28 mouse cellular contexts compared by ENCODE assay signal in genomic region chr19:27366113-27366746, GRCm38 (mm10). TPM values are rescaled to one million over a fixed set of nuclear protein-coding genes. Genes with fewer than 3 reads are reported as not detected.
"Had no signal": no experiment of that assay in that cellular context is flagged by ENCODE, and none has a peak within 500 bp of the region (broad histone marks: within the 10 kb centered on the region; RNA-seq: fewer than 3 reads in every experiment).

No protein-coding gene starts in this region.

- H3K9ac ChIP-seq: kidney, embryonic 15.5 days; limb, embryonic 12.5 days; liver, embryonic 12.5 days; liver, embryonic 15.5 days; lung, embryonic 15.5 days; neural tube, embryonic 12.5 days; neural tube, embryonic 15.5 days had no signal

- DNase-seq: kidney, adult 18-20 months; kidney, postnatal 10 days; kidney, postnatal 36 days; layer of hippocampus, postnatal 36 days; liver; lung, adult 18-20 months; lung, postnatal 10 days; lung, postnatal 36 days; right cerebral cortex, adult 18-20 months; right cerebral cortex, postnatal 14 days; right cerebral cortex, postnatal 4 days; thymus, adult 2 months; thymus, postnatal 14 days; thymus, postnatal 4 days had no signal

- H3K27me3 ChIP-seq: kidney, embryonic 15.5 days; limb, embryonic 12.5 days; liver, embryonic 12.5 days; liver, embryonic 15.5 days; lung, embryonic 15.5 days; neural tube, embryonic 12.5 days; neural tube, embryonic 15.5 days had no signal

- H3K9me3 ChIP-seq: kidney, embryonic 15.5 days; limb, embryonic 12.5 days; liver, embryonic 12.5 days; liver, embryonic 15.5 days; lung, embryonic 15.5 days; neural tube, embryonic 12.5 days; neural tube, embryonic 15.5 days had no signal

- H3K4me3 ChIP-seq: kidney, embryonic 15.5 days; left cerebral cortex, adult 2 months; limb, embryonic 12.5 days; liver, embryonic 12.5 days; liver, embryonic 15.5 days; lung, embryonic 15.5 days; megakaryocyte, embryonic 14.5 days; neural tube, embryonic 12.5 days; neural tube, embryonic 15.5 days had no signal

- H3K4me1 ChIP-seq: liver, embryonic 12.5 days; liver, embryonic 15.5 days had no signal

- ATAC-seq: intestine, embryonic 16.5 days; liver, embryonic 12.5 days had no signal

- H3K27ac ChIP-seq: kidney, embryonic 15.5 days; left cerebral cortex, adult 2 months; limb, embryonic 12.5 days; liver, embryonic 12.5 days; liver, embryonic 15.5 days; lung, embryonic 15.5 days; neural tube, embryonic 12.5 days; neural tube, embryonic 15.5 days; stomach, postnatal 0 days had no signal

- H3K36me3 ChIP-seq: kidney, embryonic 15.5 days; limb, embryonic 12.5 days; liver, embryonic 12.5 days; liver, embryonic 15.5 days; lung, embryonic 15.5 days; neural tube, embryonic 12.5 days; neural tube, embryonic 15.5 days had no signal

- H3K4me2 ChIP-seq: kidney, embryonic 15.5 days; limb, embryonic 12.5 days; liver, embryonic 12.5 days; liver, embryonic 15.5 days; lung, embryonic 15.5 days; neural tube, embryonic 12.5 days; neural tube, embryonic 15.5 days had no signal

RNA-seq across cellular contexts. Expression of gene Kcnv2, which starts 43.8 kb away (rescaled TPM):
- total RNA-seq: left cerebral cortex, adult 2 months; left cerebral cortex, postnatal 10 days; left cerebral cortex, postnatal 36 days had no signal
- polyA plus RNA-seq: limb, embryonic 12.5 days; liver, embryonic 12.5 days; liver, embryonic 15.5 days; neural tube, embryonic 15.5 days; stomach, embryonic 14.5 days had no signal
